ENCODE assay signal across 9 mouse cellular contexts in genomic region chr3:135713016-135713950, GRCm38 (mm10). TPM values are rescaled to one million over a fixed set of nuclear protein-coding genes. Genes with fewer than 3 reads are reported as not detected.
DNase-seq lines count a peak whose midpoint lies in the region; ATAC-seq and TF ChIP-seq lines count a peak whose summit lies in the region.
"Had no signal": no experiment of that assay in that cellular context is flagged by ENCODE, and none has a peak within 500 bp of the region (broad histone marks: within the 10 kb centered on the region; RNA-seq: fewer than 3 reads in every experiment).

No protein-coding gene starts in this region.

- no peaks in the 10 kb centered on the region for H3K4me1 ChIP-seq in kidney, postnatal 0 days (replicated peaks; ENCODE audit: insufficient read depth, low read length)
- H3K4me1 ChIP-seq in kidney, embryonic 15.5 days: no peaks in the 10 kb centered on the region

- no peaks in the 10 kb centered on the region for H3K36me3 ChIP-seq in kidney, postnatal 0 days (ENCODE audit: insufficient read depth, low read length)
- H3K36me3 ChIP-seq in kidney, embryonic 15.5 days: no peaks in the 10 kb centered on the region
- H3K36me3 ChIP-seq: liver, embryonic 13.5 days had no signal

- peak; percentile 71 for TF ChIP-seq CTCF in kidney, postnatal 0 days (IDR thresholded peaks at IDR 0.05; ENCODE audit: low read depth)

- no peaks in the 10 kb centered on the region for H3K27me3 ChIP-seq in kidney, postnatal 0 days (ENCODE audit: insufficient read depth, low read length)
- H3K27me3 ChIP-seq in kidney, embryonic 15.5 days: no peaks in the 10 kb centered on the region
- H3K27me3 ChIP-seq: liver, embryonic 13.5 days had no signal

- peak; percentile 69 for DNase-seq in cerebellum, adult 9-10 months
- DNase-seq in cerebellum, adult 11-12 months: no peak
- DNase-seq in kidney, postnatal 0 days (ENCODE audit: low spot score): peak; percentile 80
- DNase-seq in 416B (ENCODE audit: low read depth): peak; percentile 55
- DNase-seq in embryo, embryonic 10.5 days (ENCODE audit: low spot score): peak; percentile 58
- DNase-seq in right cerebral cortex, postnatal 36 days (ENCODE audit: low spot score in 2 of 2): no peak
- DNase-seq in spleen, adult 12 weeks (ENCODE audit: low spot score): no peak
- DNase-seq: liver, embryonic 13.5 days had no signal

- no peak overlapping the region for H3K4me2 ChIP-seq in kidney, postnatal 0 days (ENCODE audit: low read length)
- H3K4me2 ChIP-seq in kidney, embryonic 15.5 days: no peak overlapping the region
- H3K4me2 ChIP-seq: liver, embryonic 13.5 days had no signal

- H3K9me3 ChIP-seq in kidney, postnatal 0 days (replicated peaks; ENCODE audit: low read length): no peaks in the 10 kb centered on the region
- no peaks in the 10 kb centered on the region for H3K9me3 ChIP-seq in kidney, embryonic 15.5 days (replicated peaks)
- H3K9me3 ChIP-seq: liver, embryonic 13.5 days had no signal

- H3K9ac ChIP-seq in kidney, postnatal 0 days (ENCODE audit: low read depth, low read length): no peak overlapping the region
- no peak overlapping the region for H3K9ac ChIP-seq in kidney, embryonic 15.5 days
- H3K9ac ChIP-seq: liver, embryonic 13.5 days had no signal

- ATAC-seq in kidney, postnatal 0 days (replicated peaks; ENCODE audit: low FRiP score, low read depth): no peak
- ATAC-seq in kidney, embryonic 15.5 days (replicated peaks; ENCODE audit: low FRiP score): no peak

- no peak overlapping the region for H3K27ac ChIP-seq in kidney, postnatal 0 days
- no peak overlapping the region for H3K27ac ChIP-seq in kidney, embryonic 15.5 days
- H3K27ac ChIP-seq: liver, embryonic 13.5 days had no signal

- no peak overlapping the region for H3K4me3 ChIP-seq in kidney, postnatal 0 days (replicated peaks; ENCODE audit: low read depth, low read length)
- H3K4me3 ChIP-seq in kidney, embryonic 15.5 days (replicated peaks): no peak overlapping the region
- H3K4me3 ChIP-seq: liver, embryonic 13.5 days had no signal

- WGBS in kidney, postnatal 0 days: 23% methylated on average over 4 of the region's 4 CpGs
- WGBS in kidney, embryonic 15.5 days: 33% methylated on average over 4 of the region's 4 CpGs

RNA-seq across cellular contexts. Expression of gene Nfkb1, which starts 21.9 kb away (rescaled TPM):
- 18.1 and 19.3 TPM in 2 replicates for polyA plus RNA-seq in kidney, postnatal 0 days (2015; fragmentation: Nextera tagmentation; extraction: Ambion mirVana)
- 16.7 and 18.5 TPM in 2 replicates for polyA plus RNA-seq in kidney, embryonic 15.5 days (2015; fragmentation: Nextera tagmentation; extraction: Ambion mirVana)

Comparison
In these comparisons a context has a peak if more than half of its experiments do, and no peak if none do; other contexts are left out.
1. DNase-seq: peak in cerebellum, adult 9-10 months (single experiment), kidney, postnatal 0 days (single experiment), 416B (single experiment) and embryo, embryonic 10.5 days (single experiment); none in cerebellum, adult 11-12 months (single experiment), right cerebral cortex, postnatal 36 days (0 of 2) and spleen, adult 12 weeks (single experiment).